Mouse (Mus musculus) hematopoietic multipotent progenitor cell, adult 10-12 weeks (in vitro differentiated cells): ENCODE data around the gene Eif5a2. TPM values are rescaled to one million over a fixed set of nuclear protein-coding genes. Genes with fewer than 3 reads are reported as not detected.

Experiments used
- polyA plus RNA-seq: library from polyadenylated mRNA; stranded (reverse); fragments of >175 nt; gene quantifications from 2 replicates; pipeline ENCODE4 v1.2.3, GENCODE M21; 2012; ENCODE audit warnings: low replicate concordance

The Eif5a2 gene
- 1.0 and 1.1 TPM in 2 replicates for polyA plus RNA-seq

DNA sequence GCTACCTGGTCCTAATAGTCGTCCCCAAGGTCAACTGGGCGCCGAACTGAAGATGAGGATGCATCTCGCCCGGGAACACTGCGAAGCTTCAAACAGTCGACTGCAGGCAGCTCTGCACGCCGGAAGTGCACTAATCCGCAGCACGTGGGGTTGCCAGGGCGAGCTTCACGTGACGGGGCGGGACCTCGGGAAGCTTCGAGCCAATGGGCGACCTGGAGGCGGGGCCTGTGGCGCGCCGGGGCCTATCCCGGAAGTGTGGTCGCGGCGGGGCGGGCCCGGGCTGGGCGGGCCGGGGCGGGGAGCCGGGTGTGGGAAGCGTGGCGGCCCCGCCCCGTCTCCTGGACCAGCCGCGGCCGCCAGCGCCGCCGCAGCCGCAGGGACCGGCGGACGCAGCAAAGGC is at the start of gene Eif5a2:
Gene Eif5a2 (plus strand): TSS at position 283 of the 400 bp plus-strand sequence.

DNA sequence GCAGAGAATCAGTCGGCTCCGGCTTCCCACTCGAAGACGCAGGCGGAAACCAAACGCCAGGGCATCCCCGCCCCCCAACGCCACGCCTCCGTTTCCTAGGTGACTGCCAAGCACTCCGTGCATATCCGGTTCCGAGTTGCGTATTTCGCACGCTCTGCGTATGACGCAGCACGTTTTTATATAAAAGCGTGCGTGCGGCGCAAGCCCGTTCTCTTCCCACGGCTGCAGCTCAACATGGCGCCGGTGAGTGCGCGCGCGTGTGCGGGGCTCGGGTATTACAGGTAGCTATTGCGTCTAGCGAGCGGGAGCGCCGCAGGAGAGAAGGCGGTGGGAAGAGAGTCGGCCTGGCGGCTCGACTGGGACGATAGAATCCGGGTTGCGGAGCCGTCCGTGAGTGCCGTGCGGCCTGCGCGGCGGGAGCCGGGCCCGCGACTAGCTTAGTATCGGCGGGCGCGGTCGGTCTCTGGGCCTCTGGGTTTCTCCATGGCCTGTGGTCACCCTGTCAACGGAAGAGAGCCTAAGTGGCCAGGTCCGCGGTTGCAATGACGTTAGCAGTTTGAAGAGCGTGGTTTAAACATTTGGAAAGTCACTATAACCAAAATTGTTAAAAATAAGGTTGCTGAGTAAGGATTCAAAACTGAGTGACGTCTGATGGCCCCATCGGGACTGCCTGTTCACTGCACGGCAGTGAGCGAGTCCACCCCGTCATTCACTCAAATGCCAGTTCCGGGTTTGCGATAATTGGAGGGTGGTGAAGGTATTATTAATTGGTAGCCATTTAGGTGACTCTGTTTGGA is 24.4 kb downstream of the Eif5a2 start, which contains the start of gene Rpl22l1:
Gene Rpl22l1 (plus strand): TSS at position 136 of the 797 bp plus-strand sequence.

Other genes with a start within 250 kb of the Eif5a2 start
- not detected in 2 replicates for gene Slc2a2, start 83.4 kb upstream of the Eif5a2 start, polyA plus RNA-seq
- 7.3 and 15.4 TPM in 2 replicates for gene Rpl22l1, start 24.2 kb downstream of the Eif5a2 start, polyA plus RNA-seq
- gene Gm1527, start 111.3 kb downstream of the Eif5a2 start, polyA plus RNA-seq: not detected in 2 replicates